Mouse (Mus musculus): ENCODE data around the gene Kif5c. TPM values are rescaled to one million over a fixed set of nuclear protein-coding genes. Genes with fewer than 3 reads are reported as not detected.

Kif5c gene
- polyA plus RNA-seq, 1 experiment, result 0.37 TPM

GRCm38 (mm10) chr2:49722983-49723382, 103.9 kb downstream of the Kif5c start:
- DNase-seq, result no peak
- Histone ChIP-seq H3K4me3 (replicated peaks; ENCODE audit: extremely low read depth, low read depth, low read length) (no peak overlapping the region), H3K4me1 (ENCODE audit: control insufficient read depth, insufficient read depth, low read length) (no peaks in the 10 kb centered on the region; the same call in 1 of the 2 replicates)
- 57% methylated on average over 13 of the region's 13 CpGs for WGBS
- TF ChIP-seq POLR2A (IDR thresholded peaks at IDR 0.05; ENCODE audit: borderline replicate concordance, extremely low read depth, low read depth, low read length) (no peak), CTCF (IDR thresholded peaks at IDR 0.05; ENCODE audit: insufficient read depth, low read length) (no peak)

- WGBS, result 81% methylated on average over 11 of the region's 11 CpGs
- peaks cover 8% of the 10 kb centered on the region for H3K4me1 ChIP-seq (ENCODE audit: control insufficient read depth, insufficient read depth, low read length)
- TF ChIP-seq POLR2A (IDR thresholded peaks at IDR 0.05; ENCODE audit: borderline replicate concordance, extremely low read depth, low read depth, low read length) (no peak), CTCF (IDR thresholded peaks at IDR 0.05; ENCODE audit: insufficient read depth, low read length) (no peak)
- H3K4me3 ChIP-seq (replicated peaks; ENCODE audit: extremely low read depth, low read depth, low read length), result no peak overlapping the region
- DNase-seq, result no peak
These were observed 107.6 kb downstream of the Kif5c start for GRCm38 (mm10) chr2:49726672-49727071.

GRCm38 (mm10) chr2:49727199-49727598, 108.1 kb downstream of the Kif5c start:
- H3K4me3 ChIP-seq (replicated peaks; ENCODE audit: extremely low read depth, low read depth, low read length), result no peak overlapping the region
- 2% methylated on average over 7 of the region's 7 CpGs for WGBS
- H3K4me1 ChIP-seq (ENCODE audit: control insufficient read depth, insufficient read depth, low read length), result peaks cover 8% of the 10 kb centered on the region
- peak; percentile 35 for DNase-seq
- TF ChIP-seq CTCF (IDR thresholded peaks at IDR 0.05; ENCODE audit: insufficient read depth, low read length) (peak; percentile 92), POLR2A (IDR thresholded peaks at IDR 0.05; ENCODE audit: borderline replicate concordance, extremely low read depth, low read depth, low read length) (no peak)

GRCm38 (mm10) chr2:49727686-49728085, 108.6 kb downstream of the Kif5c start:
- WGBS, result 52% methylated on average over 4 of the region's 4 CpGs
- no peak for TF ChIP-seq POLR2A (IDR thresholded peaks at IDR 0.05; ENCODE audit: borderline replicate concordance, extremely low read depth, low read depth, low read length)
- no peak for TF ChIP-seq CTCF (IDR thresholded peaks at IDR 0.05; ENCODE audit: insufficient read depth, low read length)
- H3K4me3 ChIP-seq (replicated peaks; ENCODE audit: extremely low read depth, low read depth, low read length), result no peak overlapping the region
- H3K4me1 ChIP-seq (ENCODE audit: control insufficient read depth, insufficient read depth, low read length), result peaks cover 8% of the 10 kb centered on the region
- no peak for DNase-seq

- WGBS, result 80% methylated on average over 10 of the region's 10 CpGs
- no peak for TF ChIP-seq POLR2A (IDR thresholded peaks at IDR 0.05; ENCODE audit: borderline replicate concordance, extremely low read depth, low read depth, low read length)
- TF ChIP-seq CTCF (IDR thresholded peaks at IDR 0.05; ENCODE audit: insufficient read depth, low read length), result no peak
- Histone ChIP-seq H3K4me3 (replicated peaks; ENCODE audit: extremely low read depth, low read depth, low read length) (no peak overlapping the region), H3K4me1 (ENCODE audit: control insufficient read depth, insufficient read depth, low read length) (peaks cover 8% of the 10 kb centered on the region)
- DNase-seq, result no peak
These were observed 110.0 kb downstream of the Kif5c start for GRCm38 (mm10) chr2:49728896-49729610.

GRCm38 (mm10) chr2:49729611-49729969, 110.5 kb downstream of the Kif5c start:
- H3K4me1 ChIP-seq (ENCODE audit: control insufficient read depth, insufficient read depth, low read length), result peaks cover 8% of the 10 kb centered on the region
- DNase-seq, result no peak
- H3K4me3 ChIP-seq (replicated peaks; ENCODE audit: extremely low read depth, low read depth, low read length), result no peak overlapping the region
- TF ChIP-seq POLR2A (IDR thresholded peaks at IDR 0.05; ENCODE audit: borderline replicate concordance, extremely low read depth, low read depth, low read length) (no peak), CTCF (IDR thresholded peaks at IDR 0.05; ENCODE audit: insufficient read depth, low read length) (no peak)
- WGBS, result 90% methylated on average over 2 of the region's 2 CpGs

DNA sequence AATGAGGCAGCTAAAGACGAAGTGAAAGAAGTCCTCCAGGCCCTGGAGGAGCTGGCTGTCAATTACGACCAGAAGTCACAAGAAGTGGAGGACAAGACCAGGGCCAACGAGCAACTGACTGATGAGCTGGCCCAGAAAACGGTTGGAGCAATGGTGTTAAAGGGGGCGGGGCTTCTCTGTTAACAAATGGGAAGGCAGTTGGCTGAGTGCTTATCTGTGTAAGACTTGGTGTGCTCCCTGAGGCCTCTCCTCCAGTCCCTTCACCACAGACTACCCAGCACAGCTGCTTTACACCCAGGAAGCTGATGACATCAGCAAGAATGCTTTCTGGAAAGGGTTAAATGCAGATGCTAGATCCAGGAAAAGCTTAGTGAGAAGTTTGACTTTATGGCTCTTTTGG, 111.1 kb downstream of the Kif5c start:
- H3K4me3 ChIP-seq (replicated peaks; ENCODE audit: extremely low read depth, low read depth, low read length), result no peak overlapping the region
- H3K4me1 ChIP-seq (ENCODE audit: control insufficient read depth, insufficient read depth, low read length), result peaks cover 8% of the 10 kb centered on the region
- whole genome bisulfite sequencing, result 50% methylated on average over 5 of the region's 5 CpGs
- no peak for DNase-seq
- TF ChIP-seq CTCF (IDR thresholded peaks at IDR 0.05; ENCODE audit: insufficient read depth, low read length) (no peak), POLR2A (IDR thresholded peaks at IDR 0.05; ENCODE audit: borderline replicate concordance, extremely low read depth, low read depth, low read length) (no peak)

DNA sequence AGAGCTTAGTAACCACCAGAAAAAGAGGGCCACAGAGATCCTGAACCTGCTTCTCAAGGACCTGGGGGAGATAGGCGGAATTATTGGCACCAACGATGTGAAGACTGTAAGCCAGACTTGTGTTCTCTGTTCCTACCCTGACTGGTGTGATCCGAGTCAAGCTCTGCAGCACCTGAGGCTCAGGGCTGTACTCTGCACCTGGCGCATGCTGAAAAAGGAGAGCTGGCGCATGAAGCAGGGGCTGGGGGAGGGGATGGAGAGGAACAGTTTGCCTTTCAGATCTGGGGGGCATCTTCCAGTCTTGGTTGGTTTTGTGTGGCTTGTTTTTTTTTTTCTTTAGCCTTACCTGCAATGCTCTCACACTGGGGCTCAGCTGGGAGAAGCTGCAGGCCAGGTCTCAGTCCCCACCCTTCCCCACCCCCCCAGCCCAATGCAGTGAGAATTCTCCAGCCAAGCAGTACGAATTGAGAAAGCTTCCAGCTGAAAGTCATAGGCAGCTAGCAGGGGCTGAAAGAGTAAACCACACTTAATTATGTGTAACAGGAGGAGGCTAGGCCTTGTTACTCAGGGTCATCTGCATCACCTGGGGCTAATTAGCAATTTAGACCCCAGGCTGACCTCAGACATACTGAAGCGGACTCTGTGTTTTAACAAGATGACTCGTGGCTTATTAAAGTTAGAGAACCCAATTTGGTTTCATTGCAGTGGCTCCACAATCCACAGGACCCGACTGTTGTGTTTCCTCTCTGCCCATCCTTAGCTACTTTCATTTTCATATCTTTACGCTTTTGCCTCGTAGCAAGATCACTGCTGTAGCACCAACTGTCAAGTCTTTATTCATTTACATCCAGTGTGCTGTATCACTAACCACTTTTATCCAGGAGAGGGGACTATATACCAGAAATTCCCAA, 113.9 kb downstream of the Kif5c start:
- WGBS, result 69% methylated on average over 11 of the region's 11 CpGs

DNA sequence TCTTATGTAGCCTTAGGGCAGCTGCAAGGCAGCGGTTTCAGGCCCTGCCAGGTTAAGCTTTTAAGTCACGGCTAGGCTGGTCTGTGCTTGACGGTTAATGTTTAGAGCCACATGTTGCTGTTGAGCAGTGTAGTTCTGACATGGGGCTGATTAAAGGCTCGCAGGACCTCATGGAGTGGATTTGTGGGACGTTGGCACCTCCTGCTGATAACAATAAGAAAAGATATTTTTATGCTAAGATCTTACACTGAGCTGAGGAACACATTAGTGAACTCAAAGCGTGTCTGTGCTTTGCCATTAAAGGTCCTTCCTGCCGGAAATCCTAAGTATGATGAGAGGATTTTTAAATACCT, 114.5 kb downstream of the Kif5c start:
- DNase-seq, result no peak
- no peak for TF ChIP-seq POLR2A (IDR thresholded peaks at IDR 0.05; ENCODE audit: borderline replicate concordance, extremely low read depth, low read depth, low read length)
- TF ChIP-seq CTCF (IDR thresholded peaks at IDR 0.05; ENCODE audit: insufficient read depth, low read length), result no peak
- 53% methylated on average over 7 of the region's 7 CpGs for WGBS
- Histone ChIP-seq H3K4me3 (replicated peaks; ENCODE audit: extremely low read depth, low read depth, low read length) (no peak overlapping the region), H3K4me1 (ENCODE audit: control insufficient read depth, insufficient read depth, low read length) (peaks cover 8% of the 10 kb centered on the region)

More for the DNA sequence above, 113.9 kb downstream of the Kif5c start:
- H3K4me1 ChIP-seq (ENCODE audit: control insufficient read depth, insufficient read depth, low read length), result peaks cover 8% of the 10 kb centered on the region
- no peak for DNase-seq
- TF ChIP-seq POLR2A (IDR thresholded peaks at IDR 0.05; ENCODE audit: borderline replicate concordance, extremely low read depth, low read depth, low read length), result no peak
- TF ChIP-seq CTCF (IDR thresholded peaks at IDR 0.05; ENCODE audit: insufficient read depth, low read length), result no peak
- H3K4me3 ChIP-seq (replicated peaks; ENCODE audit: extremely low read depth, low read depth, low read length), result no peak overlapping the region
